Mouse (Mus musculus): Measurements from ENCODE around the gene Trpv4.

Trpv4 gene

GRCm38 (mm10) chr5:114593161-114593821 is 64.9 kb downstream of the Trpv4 start:
- no peaks in the 10 kb centered on the region for H3K27me3 ChIP-seq (ENCODE audit: control insufficient read depth, insufficient read depth, low read length, poor library complexity, severe bottlenecking)
- no peak for DNase-seq (ENCODE audit: low read depth, low spot score)
- H3K36me3 ChIP-seq (ENCODE audit: control insufficient read depth, insufficient read depth, low read length, poor library complexity, severe bottlenecking) = no peaks in the 10 kb centered on the region

DNA sequence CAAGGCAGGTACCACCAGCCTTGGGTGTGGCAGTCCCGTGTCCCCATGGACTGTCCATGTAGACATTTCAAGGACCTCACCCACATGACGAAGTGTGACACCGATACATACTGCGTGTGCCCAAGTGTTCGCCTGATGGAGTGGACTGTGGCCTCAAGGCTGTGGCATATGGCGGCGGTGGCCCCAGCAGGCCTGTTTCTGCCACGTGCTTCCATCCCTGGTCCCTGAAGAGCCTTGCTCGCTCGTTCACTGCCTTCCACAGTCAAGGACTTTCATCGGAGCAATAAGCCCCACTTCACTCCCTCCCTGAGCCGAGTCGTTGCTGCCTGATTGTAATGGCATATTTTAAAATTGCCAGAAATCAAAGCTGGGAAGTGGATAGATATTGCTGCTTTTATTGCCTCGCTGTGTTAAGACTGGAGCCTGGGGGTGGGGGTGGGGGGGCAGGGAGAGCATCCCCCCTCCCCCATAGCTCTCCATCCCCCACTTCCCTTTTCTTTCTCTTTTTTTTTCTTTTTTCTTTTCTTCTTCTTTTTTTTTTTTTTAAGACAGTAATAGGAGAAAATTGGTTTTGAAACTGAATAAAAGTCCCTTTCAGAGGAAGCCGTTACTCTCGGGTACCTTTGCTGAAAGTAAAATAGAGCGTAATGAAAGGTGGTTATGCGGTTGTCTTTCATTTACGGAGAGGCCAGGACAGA is 65.6 kb downstream of the Trpv4 start:
- H3K27me3 ChIP-seq (ENCODE audit: control insufficient read depth, insufficient read depth, low read length, poor library complexity, severe bottlenecking) = no peaks in the 10 kb centered on the region
- H3K36me3 ChIP-seq (ENCODE audit: control insufficient read depth, insufficient read depth, low read length, poor library complexity, severe bottlenecking) = no peaks in the 10 kb centered on the region
- DNase-seq (ENCODE audit: low read depth, low spot score) = peak; percentile 46

- Histone ChIP-seq H3K27me3 (ENCODE audit: control insufficient read depth, insufficient read depth, low read length, poor library complexity, severe bottlenecking) (no peaks in the 10 kb centered on the region), H3K36me3 (ENCODE audit: control insufficient read depth, insufficient read depth, low read length, poor library complexity, severe bottlenecking) (no peaks in the 10 kb centered on the region)
- no peak for DNase-seq (ENCODE audit: low read depth, low spot score)
These were observed 67.1 kb downstream of the Trpv4 start for GRCm38 (mm10) chr5:114591151-114591561.

DNA sequence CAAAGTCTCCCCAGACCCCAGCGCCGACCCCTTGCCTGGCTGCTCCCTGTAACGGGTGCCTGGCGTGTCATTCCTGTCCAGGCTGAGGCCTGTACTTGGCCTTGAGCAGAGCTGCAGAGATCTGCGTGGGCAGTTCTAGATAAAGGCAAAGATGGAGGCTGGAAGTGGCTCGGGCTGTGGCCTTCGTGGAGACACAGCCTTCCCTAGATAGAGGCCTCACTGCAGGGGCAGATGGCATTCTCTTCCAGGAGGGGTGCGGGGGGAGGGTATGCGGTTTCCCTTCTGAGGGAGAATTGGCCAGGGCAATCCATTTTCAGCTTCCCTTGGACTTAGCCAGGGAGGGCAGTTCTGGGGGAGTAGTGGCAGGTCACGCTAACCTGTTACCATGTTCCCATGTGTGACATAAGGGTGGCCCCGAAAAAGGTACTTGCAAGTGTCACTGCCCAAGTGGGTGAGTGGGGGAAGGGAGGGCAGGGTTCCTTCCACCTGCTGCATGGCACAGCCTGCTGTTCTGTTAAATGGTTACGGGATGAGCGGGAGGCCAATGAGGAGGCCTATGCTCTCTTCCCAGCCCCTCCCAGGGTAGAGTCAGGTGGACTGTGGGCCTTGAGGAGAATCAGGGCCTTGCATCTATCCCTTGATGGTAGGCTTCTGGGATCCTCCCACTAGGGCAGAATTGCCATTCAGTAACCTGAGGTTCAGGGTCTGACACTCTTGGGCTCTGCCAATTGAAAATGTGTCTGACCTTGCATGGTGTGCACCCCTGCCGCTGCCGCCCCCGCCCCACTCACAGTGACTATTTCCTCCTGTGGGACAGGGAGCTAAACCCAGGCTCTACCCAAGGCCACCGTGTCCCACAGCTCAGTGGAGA is 67.9 kb downstream of the Trpv4 start:
- H3K27me3 ChIP-seq (ENCODE audit: control insufficient read depth, insufficient read depth, low read length, poor library complexity, severe bottlenecking) = no peaks in the 10 kb centered on the region
- H3K36me3 ChIP-seq (ENCODE audit: control insufficient read depth, insufficient read depth, low read length, poor library complexity, severe bottlenecking) = no peaks in the 10 kb centered on the region
- DNase-seq (ENCODE audit: low read depth, low spot score) = no peak

- Histone ChIP-seq H3K27me3 (ENCODE audit: control insufficient read depth, insufficient read depth, low read length, poor library complexity, severe bottlenecking) (no peaks in the 10 kb centered on the region), H3K36me3 (ENCODE audit: control insufficient read depth, insufficient read depth, low read length, poor library complexity, severe bottlenecking) (no peaks in the 10 kb centered on the region)
- DNase-seq (ENCODE audit: low read depth, low spot score) = no peak
These were observed 68.8 kb downstream of the Trpv4 start for GRCm38 (mm10) chr5:114589454-114589853.

DNA sequence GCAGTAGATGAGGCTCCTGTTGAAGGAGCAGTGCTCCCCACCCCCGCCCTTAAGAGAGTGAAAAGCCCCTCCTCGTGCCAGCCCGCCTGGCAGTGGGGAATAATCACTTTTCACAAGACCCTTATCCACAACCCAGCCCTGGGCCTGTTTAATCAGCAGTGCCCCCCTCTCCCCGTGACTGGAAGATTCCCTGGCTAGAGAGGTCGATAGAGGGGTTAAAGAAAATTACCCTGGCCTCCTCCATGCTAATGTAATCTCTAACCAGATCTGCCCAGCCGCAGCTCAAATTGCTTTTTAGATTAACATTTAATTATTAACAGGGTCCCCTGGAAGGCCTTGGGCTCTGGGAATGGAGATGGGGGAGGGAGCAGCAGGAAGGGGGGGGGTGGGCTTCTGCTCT is 69.2 kb downstream of the Trpv4 start:
- no peaks in the 10 kb centered on the region for H3K27me3 ChIP-seq (ENCODE audit: control insufficient read depth, insufficient read depth, low read length, poor library complexity, severe bottlenecking)

GRCm38 (mm10) chr5:114588416-114588815 is 69.8 kb downstream of the Trpv4 start:
- no peaks in the 10 kb centered on the region for H3K27me3 ChIP-seq (ENCODE audit: control insufficient read depth, insufficient read depth, low read length, poor library complexity, severe bottlenecking)
- DNase-seq (ENCODE audit: low read depth, low spot score) = peak; percentile 55

More for the DNA sequence above, 69.2 kb downstream of the Trpv4 start:
- no peak for DNase-seq (ENCODE audit: low read depth, low spot score)
- H3K36me3 ChIP-seq (ENCODE audit: control insufficient read depth, insufficient read depth, low read length, poor library complexity, severe bottlenecking) = no peaks in the 10 kb centered on the region

DNA sequence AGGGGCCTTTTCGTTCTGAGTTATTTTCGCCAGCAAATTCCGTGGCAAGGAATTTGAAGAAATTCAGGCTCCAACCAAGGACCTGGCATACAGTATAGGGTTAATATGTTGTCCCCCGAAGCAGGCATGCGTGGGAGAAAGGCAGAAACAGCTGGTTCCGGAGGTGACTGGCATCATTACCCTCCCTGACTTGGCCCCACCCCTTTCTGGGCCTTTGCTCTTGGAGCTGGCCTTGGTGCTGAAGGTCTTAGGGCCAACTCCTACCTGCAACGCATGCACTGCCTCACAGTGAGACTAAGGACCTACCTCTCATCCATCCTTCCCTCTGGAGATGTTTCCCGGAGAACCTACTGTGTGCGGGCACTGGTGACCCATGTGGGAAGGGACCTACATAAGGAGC is 70.3 kb downstream of the Trpv4 start:
- Histone ChIP-seq H3K36me3 (ENCODE audit: control insufficient read depth, insufficient read depth, low read length, poor library complexity, severe bottlenecking) (no peaks in the 10 kb centered on the region), H3K27me3 (ENCODE audit: control insufficient read depth, insufficient read depth, low read length, poor library complexity, severe bottlenecking) (no peaks in the 10 kb centered on the region)
- DNase-seq (ENCODE audit: low read depth, low spot score) = peak; percentile 92

More at GRCm38 (mm10) chr5:114588416-114588815, 69.8 kb downstream of the Trpv4 start:
- no peaks in the 10 kb centered on the region for H3K36me3 ChIP-seq (ENCODE audit: control insufficient read depth, insufficient read depth, low read length, poor library complexity, severe bottlenecking)

GRCm38 (mm10) chr5:114585682-114586081 is 72.5 kb downstream of the Trpv4 start:
- Histone ChIP-seq H3K36me3 (ENCODE audit: control insufficient read depth, insufficient read depth, low read length, poor library complexity, severe bottlenecking) (no peaks in the 10 kb centered on the region), H3K27me3 (ENCODE audit: control insufficient read depth, insufficient read depth, low read length, poor library complexity, severe bottlenecking) (no peaks in the 10 kb centered on the region)
- DNase-seq (ENCODE audit: low read depth, low spot score) = no peak

- Histone ChIP-seq H3K36me3 (ENCODE audit: control insufficient read depth, insufficient read depth, low read length, poor library complexity, severe bottlenecking) (no peaks in the 10 kb centered on the region), H3K27me3 (ENCODE audit: control insufficient read depth, insufficient read depth, low read length, poor library complexity, severe bottlenecking) (no peaks in the 10 kb centered on the region)
- DNase-seq (ENCODE audit: low read depth, low spot score) = no peak
These were observed 73.7 kb downstream of the Trpv4 start for GRCm38 (mm10) chr5:114584293-114585104.

GRCm38 (mm10) chr5:114583490-114584175 is 74.6 kb downstream of the Trpv4 start:
- no peak for DNase-seq (ENCODE audit: low read depth, low spot score)
- Histone ChIP-seq H3K36me3 (ENCODE audit: control insufficient read depth, insufficient read depth, low read length, poor library complexity, severe bottlenecking) (no peaks in the 10 kb centered on the region), H3K27me3 (ENCODE audit: control insufficient read depth, insufficient read depth, low read length, poor library complexity, severe bottlenecking) (no peaks in the 10 kb centered on the region)

DNA sequence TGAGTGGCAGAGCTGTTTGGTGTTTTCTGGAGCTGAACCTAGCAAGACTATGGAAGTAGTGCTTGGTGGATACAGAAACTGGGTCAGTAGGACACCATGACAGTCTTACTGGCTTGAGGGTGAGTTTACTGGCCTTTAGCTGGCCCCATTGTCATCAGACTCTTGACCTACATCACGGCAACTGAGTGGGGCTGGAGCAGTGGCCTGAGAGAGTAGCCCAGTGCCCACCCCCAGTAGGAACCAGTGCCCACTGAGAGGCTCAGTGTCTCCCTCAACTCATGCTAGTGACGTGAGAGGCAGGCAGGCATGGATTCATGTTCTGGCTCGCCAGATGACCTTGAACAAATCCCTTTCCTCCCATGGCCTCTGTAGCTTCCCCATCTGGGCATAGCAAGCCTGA is 75.2 kb downstream of the Trpv4 start:
- no peak for DNase-seq (ENCODE audit: low read depth, low spot score)
- Histone ChIP-seq H3K27me3 (ENCODE audit: control insufficient read depth, insufficient read depth, low read length, poor library complexity, severe bottlenecking) (no peaks in the 10 kb centered on the region), H3K36me3 (ENCODE audit: control insufficient read depth, insufficient read depth, low read length, poor library complexity, severe bottlenecking) (no peaks in the 10 kb centered on the region)

- no peak for DNase-seq (ENCODE audit: low read depth, low spot score)
- no peaks in the 10 kb centered on the region for H3K36me3 ChIP-seq (ENCODE audit: control insufficient read depth, insufficient read depth, low read length, poor library complexity, severe bottlenecking)
- H3K27me3 ChIP-seq (ENCODE audit: control insufficient read depth, insufficient read depth, low read length, poor library complexity, severe bottlenecking) = no peaks in the 10 kb centered on the region
These were observed 76.7 kb downstream of the Trpv4 start for GRCm38 (mm10) chr5:114581486-114581885.
